Mouse (Mus musculus) layer of hippocampus, postnatal 25 days (tissue): Measurements from ENCODE around the gene Ddx18. TPM values are rescaled to one million over a fixed set of nuclear protein-coding genes. Genes with fewer than 3 reads are reported as not detected.

Experiments used
- DNase-seq, 2 experiments: peaks; one replicate each; pipeline ENCODE4 v3.0.0; 2022; ENCODE audit warnings: mixed read lengths in 2 of 2, low spot score in 1 of 2; ENCODE audit errors: extremely low spot score in 1 of 2
- total RNA-seq, 2 experiments: library from RNA; stranded (reverse); gene quantifications; 2 replicates each; pipeline ENCODE4 v1.2.3; 2021

Ddx18 gene
- total RNA-seq: 10 to 100 TPM; 25.7 to 26.3 TPM

GRCm38 (mm10) chr1:121567521-121568489 is at the start of gene Ddx18:
TSS of gene Ddx18 (minus strand) at chr1:121567989.
- peak; percentile 98 to 100 for DNase-seq

- DNase-seq: no peak
Observed at GRCm38 (mm10) chr1:121608000-121608399, 40.2 kb upstream of the Ddx18 start.

GRCm38 (mm10) chr1:121605118-121605517 is 37.3 kb upstream of the Ddx18 start:
- DNase-seq: peak in 1 of 2 experiments; percentile 10

- no peak for DNase-seq
Observed at GRCm38 (mm10) chr1:121601893-121602292, 34.1 kb upstream of the Ddx18 start.

GRCm38 (mm10) chr1:121601084-121601483 is 33.3 kb upstream of the Ddx18 start:
- DNase-seq: peak in 1 of 2 experiments; percentile 26

GRCm38 (mm10) chr1:121598421-121598820 is 30.6 kb upstream of the Ddx18 start:
- DNase-seq: no peak

- no peak for DNase-seq
Observed at GRCm38 (mm10) chr1:121596951-121597625, 29.3 kb upstream of the Ddx18 start.

- no peak for DNase-seq
Observed at GRCm38 (mm10) chr1:121584838-121585237, 17.0 kb upstream of the Ddx18 start.

- DNase-seq: no peak
Observed at GRCm38 (mm10) chr1:121581133-121581855, 13.5 kb upstream of the Ddx18 start.

GRCm38 (mm10) chr1:121577491-121577890 is 9.7 kb upstream of the Ddx18 start:
- DNase-seq: no peak

GRCm38 (mm10) chr1:121570522-121570921 is 2.7 kb upstream of the Ddx18 start:
- no peak for DNase-seq

GRCm38 (mm10) chr1:121557861-121558260 is 9.9 kb downstream of the Ddx18 start:
- DNase-seq: no peak

- DNase-seq: no peak
Observed at GRCm38 (mm10) chr1:121551457-121551835, 16.3 kb downstream of the Ddx18 start.

- no peak for DNase-seq
Observed at GRCm38 (mm10) chr1:121550801-121551456, 16.9 kb downstream of the Ddx18 start.

GRCm38 (mm10) chr1:121549456-121549855 is 18.3 kb downstream of the Ddx18 start:
- DNase-seq: no peak

- DNase-seq: no peak
Observed at GRCm38 (mm10) chr1:121548667-121549066, 19.1 kb downstream of the Ddx18 start.

- DNase-seq: no peak
Observed at GRCm38 (mm10) chr1:121546844-121547243, 20.9 kb downstream of the Ddx18 start.

- no peak for DNase-seq
Observed at GRCm38 (mm10) chr1:121540361-121540760, 27.4 kb downstream of the Ddx18 start.

- DNase-seq: no peak
Observed at GRCm38 (mm10) chr1:121531439-121531838, 36.4 kb downstream of the Ddx18 start.

- DNase-seq: no peak
Observed at GRCm38 (mm10) chr1:121529286-121529685, 38.5 kb downstream of the Ddx18 start.
